Mouse (Mus musculus): Measurements from ENCODE around the gene Fkbp14. TPM values are rescaled to one million over a fixed set of nuclear protein-coding genes. Genes with fewer than 3 reads are reported as not detected.

Gene Fkbp14
- polyA plus RNA-seq, 1 experiment from 2014 or later: 27.2 TPM

GRCm38 (mm10) chr6:54587683-54588082 is 9.4 kb downstream of the Fkbp14 start:
- Histone ChIP-seq H3K4me2 (no peak overlapping the region), H3K9me3 (replicated peaks) (no peaks in the 10 kb centered on the region), H3K36me3 (peaks cover 14% of the 10 kb centered on the region), H3K9ac (no peak overlapping the region), H3K27me3 (replicated peaks) (no peaks in the 10 kb centered on the region), H3K4me3 (no peak overlapping the region), H3K4me1 (replicated peaks) (peaks cover 13% of the 10 kb centered on the region), H3K27ac (ENCODE audit: poor library complexity, severe bottlenecking) (no peak overlapping the region)
- no peak for ATAC-seq (ENCODE audit: insufficient number of reproducible peaks, low FRiP score)
- WGBS: 70% methylated on average over 4 of the region's 4 CpGs

- H3K4me1 ChIP-seq (replicated peaks): peaks cover 9% of the 10 kb centered on the region
- H3K27me3 ChIP-seq (replicated peaks): no peaks in the 10 kb centered on the region
- WGBS: 75% methylated on average over 8 of the region's 8 CpGs
- peaks cover 20% of the 10 kb centered on the region for H3K36me3 ChIP-seq
- no peak overlapping the region for H3K4me2 ChIP-seq
- H3K4me3 ChIP-seq: no peak overlapping the region
- H3K9me3 ChIP-seq (replicated peaks): no peaks in the 10 kb centered on the region
- no peak overlapping the region for H3K27ac ChIP-seq (ENCODE audit: poor library complexity, severe bottlenecking)
- no peak for ATAC-seq (ENCODE audit: insufficient number of reproducible peaks, low FRiP score)
- no peak overlapping the region for H3K9ac ChIP-seq
These were observed 10.2 kb downstream of the Fkbp14 start for GRCm38 (mm10) chr6:54586911-54587310.

DNA sequence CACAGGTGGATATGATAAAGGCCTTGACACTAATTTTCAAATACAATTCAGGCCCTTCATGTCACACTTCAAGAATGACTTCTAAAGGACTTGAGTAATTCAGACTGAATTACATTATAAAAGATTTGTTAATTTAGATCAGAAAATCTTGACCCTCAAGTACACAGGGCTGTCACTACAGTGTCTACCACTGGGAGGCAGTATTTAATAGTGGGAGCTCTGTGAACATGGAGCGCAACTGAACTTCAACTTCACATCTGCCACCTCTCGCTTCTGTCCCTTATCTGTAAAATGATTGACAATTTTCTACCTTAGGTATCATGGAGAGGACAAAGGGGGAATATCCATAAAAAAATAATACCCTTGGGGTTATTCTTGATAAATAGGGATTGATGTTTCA is 10.9 kb downstream of the Fkbp14 start:
- 15% methylated on average over 2 of the region's 2 CpGs for WGBS
- H3K27ac ChIP-seq (ENCODE audit: poor library complexity, severe bottlenecking): no peak overlapping the region
- no peaks in the 10 kb centered on the region for H3K27me3 ChIP-seq (replicated peaks)
- peaks cover 25% of the 10 kb centered on the region for H3K36me3 ChIP-seq
- no peak for ATAC-seq (ENCODE audit: insufficient number of reproducible peaks, low FRiP score)
- peaks cover 2% of the 10 kb centered on the region; the same call in 1 of the 2 replicates for H3K4me1 ChIP-seq (replicated peaks)
- H3K4me3 ChIP-seq: no peak overlapping the region
- H3K9ac ChIP-seq: no peak overlapping the region
- no peak overlapping the region for H3K4me2 ChIP-seq
- no peaks in the 10 kb centered on the region for H3K9me3 ChIP-seq (replicated peaks)

DNA sequence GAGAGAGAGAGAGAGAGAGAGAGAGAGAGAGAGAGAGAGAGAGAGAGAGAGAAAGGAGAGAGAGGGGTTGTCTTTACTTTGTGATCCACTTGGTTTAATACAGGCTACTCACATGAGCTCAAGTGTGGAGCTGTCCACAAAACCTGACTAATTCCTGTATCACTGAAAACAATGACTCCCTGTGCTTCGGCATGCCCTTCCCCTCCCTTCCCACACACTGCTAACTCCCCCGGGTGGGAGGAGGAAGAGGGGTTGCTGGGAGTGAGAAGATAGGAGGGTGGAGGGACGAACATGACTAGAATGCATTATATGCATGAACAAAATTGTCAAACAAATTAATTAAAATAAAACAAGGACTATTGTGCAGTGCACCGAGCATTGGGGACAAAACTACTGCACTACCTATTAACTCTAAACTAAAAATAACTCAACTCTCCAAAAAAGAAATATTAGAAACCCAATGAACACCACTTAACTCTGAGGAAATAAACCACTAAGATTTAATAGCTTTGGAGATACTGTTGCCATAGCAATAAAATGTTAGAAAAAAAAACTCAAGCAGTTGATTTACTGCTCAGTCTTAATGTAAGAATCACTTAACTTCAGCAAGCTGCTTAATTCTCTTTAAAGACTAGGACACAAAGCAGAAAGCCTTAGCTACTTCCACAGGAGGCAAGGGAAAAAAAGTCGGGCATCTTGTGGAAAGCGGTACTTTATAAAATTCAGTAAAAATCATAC is 23.7 kb downstream of the Fkbp14 start:
- no peak overlapping the region for H3K27ac ChIP-seq (ENCODE audit: poor library complexity, severe bottlenecking)
- H3K4me2 ChIP-seq: no peak overlapping the region
- H3K4me3 ChIP-seq: no peak overlapping the region
- no peak; the same call in 1 of the 2 replicates for ATAC-seq (ENCODE audit: insufficient number of reproducible peaks, low FRiP score)
- 40% methylated on average over 6 of the region's 6 CpGs for WGBS
- no peaks in the 10 kb centered on the region for H3K27me3 ChIP-seq (replicated peaks)
- H3K9me3 ChIP-seq (replicated peaks): no peaks in the 10 kb centered on the region
- H3K9ac ChIP-seq: no peak overlapping the region
- 0 out of 2 replicates have a peak, but pooled peaks cover 7% of the 10 kb centered on the region for H3K4me1 ChIP-seq (replicated peaks)
- peaks cover 8% of the 10 kb centered on the region for H3K36me3 ChIP-seq

GRCm38 (mm10) chr6:54569776-54570175 is 27.3 kb downstream of the Fkbp14 start:
- Histone ChIP-seq H3K4me3 (no peak overlapping the region), H3K27me3 (replicated peaks) (peaks cover 7% of the 10 kb centered on the region), H3K4me2 (no peak overlapping the region), H3K9ac (no peak overlapping the region), H3K9me3 (replicated peaks) (no peaks in the 10 kb centered on the region), H3K36me3 (no peaks in the 10 kb centered on the region), H3K4me1 (replicated peaks) (peaks cover 13% of the 10 kb centered on the region; the same call in 1 of the 2 replicates), H3K27ac (ENCODE audit: poor library complexity, severe bottlenecking) (no peak overlapping the region)
- WGBS: 33% methylated on average over 7 of the region's 7 CpGs
- no peak for ATAC-seq (ENCODE audit: insufficient number of reproducible peaks, low FRiP score)

DNA sequence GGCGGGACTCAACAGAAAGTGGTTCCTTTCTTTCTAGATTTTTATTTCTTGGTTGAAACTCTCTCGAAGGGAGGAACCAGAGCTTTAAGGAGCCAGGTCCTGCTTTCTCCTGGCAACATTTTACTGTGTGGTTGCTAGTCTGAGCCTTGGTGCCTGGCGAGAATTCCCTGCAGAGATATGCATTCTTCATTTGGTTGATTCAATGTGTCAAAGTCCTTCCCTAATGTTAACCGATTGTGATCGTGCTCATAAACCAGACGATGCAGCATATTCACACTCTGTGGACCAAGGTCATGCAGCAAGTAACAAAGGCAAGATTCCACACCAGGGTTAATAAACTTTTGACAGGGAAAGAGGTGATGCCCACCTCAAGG is 30.6 kb downstream of the Fkbp14 start:
- no peak overlapping the region for H3K27ac ChIP-seq (ENCODE audit: poor library complexity, severe bottlenecking)
- peaks cover 14% of the 10 kb centered on the region for H3K27me3 ChIP-seq (replicated peaks)
- H3K4me1 ChIP-seq (replicated peaks): peaks cover 11% of the 10 kb centered on the region
- H3K9me3 ChIP-seq (replicated peaks): no peaks in the 10 kb centered on the region
- peak overlapping the region; percentile 96 for H3K4me2 ChIP-seq
- H3K9ac ChIP-seq: peak overlapping the region; percentile 77; the same call in 1 of the 2 replicates
- ATAC-seq (ENCODE audit: insufficient number of reproducible peaks, low FRiP score): no peak
- no peaks in the 10 kb centered on the region for H3K36me3 ChIP-seq
- peak overlapping the region; percentile 65 for H3K4me3 ChIP-seq
- 13% methylated on average over 6 of the region's 6 CpGs for WGBS

DNA sequence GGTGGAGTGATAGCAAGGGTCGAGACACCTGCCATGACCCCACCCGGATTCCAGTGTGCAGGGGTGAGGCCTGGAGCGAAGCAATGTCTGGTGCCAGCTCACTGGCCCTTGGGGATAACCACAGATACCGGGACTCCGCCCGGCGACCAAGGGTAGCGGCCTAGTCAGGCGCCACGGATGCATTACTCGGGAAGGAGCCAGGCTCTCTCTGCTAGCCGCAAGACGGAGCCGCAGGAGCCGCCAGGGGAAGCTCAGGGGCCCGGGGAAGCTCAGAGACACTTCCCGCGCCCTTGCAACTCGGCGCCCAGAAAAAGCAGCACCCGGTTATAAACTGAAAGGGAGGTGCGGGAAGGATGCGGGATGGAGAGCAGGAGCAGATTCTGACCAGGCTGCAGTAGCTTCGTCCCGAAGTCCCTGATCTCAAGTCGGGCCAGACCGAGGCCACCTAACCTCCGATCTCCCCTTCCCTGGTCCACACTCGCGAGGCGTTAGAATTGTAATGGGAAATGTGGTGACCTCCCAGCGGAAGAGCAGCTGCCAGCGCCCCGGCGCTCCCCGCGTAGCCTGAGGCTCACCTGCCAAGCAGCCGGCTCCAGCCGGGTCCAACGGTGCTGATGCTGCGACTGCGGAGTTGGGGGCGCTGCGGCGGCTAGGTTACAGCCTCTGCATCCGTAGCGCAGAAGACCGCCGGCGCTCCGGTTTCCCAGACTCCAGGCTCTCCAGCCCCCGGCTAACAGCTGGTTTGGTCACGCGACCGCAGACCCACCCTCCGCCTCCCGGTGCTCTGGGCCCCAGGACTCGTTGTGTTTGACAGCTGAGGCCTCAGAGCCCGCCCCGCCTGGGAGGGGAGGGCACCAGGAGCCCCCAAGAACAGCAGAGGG is 31.2 kb downstream of the Fkbp14 start, which contains the start of gene Scrn1:
Scrn1 (minus strand) TSS at position 825 of the 881 bp plus-strand sequence.
- Histone ChIP-seq H3K4me2 (peak within 1 kb of the TSS; percentile 96), H3K27me3 (replicated peaks) (peaks cover 14% of the 10 kb centered on the region), H3K9ac (peak within 1 kb of the TSS; percentile 77), H3K4me3 (peak within 1 kb of the TSS; percentile 65), H3K36me3 (no peaks in the 10 kb centered on the region), H3K4me1 (replicated peaks) (peaks cover 11% of the 10 kb centered on the region), H3K27ac (ENCODE audit: poor library complexity, severe bottlenecking) (peak within 1 kb of the TSS; percentile 56), H3K9me3 (replicated peaks) (no peaks in the 10 kb centered on the region)
- WGBS: 1% methylated on average over 60 of the region's 60 CpGs
- ATAC-seq (ENCODE audit: insufficient number of reproducible peaks, low FRiP score): peak; percentile 74

DNA sequence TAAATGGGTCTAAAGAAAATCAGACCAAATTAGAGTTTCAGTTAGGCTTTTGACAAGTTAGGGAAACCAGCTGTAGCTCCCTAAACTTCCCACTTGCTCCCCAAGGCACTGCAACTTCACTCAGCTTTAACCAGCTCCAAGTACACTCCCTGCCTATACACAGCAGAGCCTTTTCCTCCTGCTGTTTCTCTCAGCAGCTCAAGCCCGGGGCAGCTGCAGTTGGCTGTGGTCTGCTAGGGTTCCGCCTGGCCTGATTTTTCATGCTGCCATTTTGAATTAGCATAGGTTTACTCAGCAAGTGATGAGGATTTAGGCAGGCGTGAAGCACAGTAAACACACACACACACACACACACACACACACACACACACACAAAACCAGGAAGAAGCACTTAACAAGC is 32.1 kb downstream of the Fkbp14 start:
- 46% methylated on average over 3 of the region's 3 CpGs for WGBS
- Histone ChIP-seq H3K9me3 (replicated peaks) (no peaks in the 10 kb centered on the region), H3K4me1 (replicated peaks) (peaks cover 11% of the 10 kb centered on the region), H3K4me2 (peak overlapping the region; percentile 96), H3K36me3 (no peaks in the 10 kb centered on the region), H3K27me3 (replicated peaks) (peaks cover 15% of the 10 kb centered on the region), H3K4me3 (peak overlapping the region; percentile 65), H3K9ac (no peak overlapping the region), H3K27ac (ENCODE audit: poor library complexity, severe bottlenecking) (no peak overlapping the region)
- ATAC-seq (ENCODE audit: insufficient number of reproducible peaks, low FRiP score): no peak

DNA sequence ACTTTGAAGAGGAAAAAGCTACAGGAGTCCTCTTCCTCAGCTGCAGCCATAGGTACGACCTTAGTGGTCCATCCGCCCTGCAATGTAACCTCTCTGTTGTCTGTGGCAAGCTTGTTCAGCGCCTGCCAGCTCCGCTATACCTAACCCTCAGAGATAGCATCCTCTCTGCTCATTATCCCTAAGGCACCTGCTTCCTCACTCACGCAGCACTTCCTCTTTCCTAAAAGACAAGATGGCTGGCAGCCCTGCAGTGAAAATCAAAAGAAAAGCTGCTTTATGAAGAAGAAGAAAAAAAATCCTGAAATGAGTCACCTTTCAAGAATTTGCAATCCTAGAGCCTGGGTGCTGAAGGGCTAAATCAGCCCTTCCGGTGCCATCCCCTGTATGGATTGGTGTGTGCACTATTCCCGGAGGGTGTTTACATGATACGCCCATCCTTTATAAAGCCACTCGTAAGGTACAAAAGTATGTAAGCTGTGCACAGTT is 32.6 kb downstream of the Fkbp14 start:
- H3K27ac ChIP-seq (ENCODE audit: poor library complexity, severe bottlenecking): no peak overlapping the region
- H3K9me3 ChIP-seq (replicated peaks): no peaks in the 10 kb centered on the region
- H3K27me3 ChIP-seq (replicated peaks): peaks cover 19% of the 10 kb centered on the region
- H3K9ac ChIP-seq: no peak overlapping the region
- no peak for ATAC-seq (ENCODE audit: insufficient number of reproducible peaks, low FRiP score)
- WGBS: 58% methylated on average over 9 of the region's 9 CpGs
- peaks cover 11% of the 10 kb centered on the region for H3K4me1 ChIP-seq (replicated peaks)
- H3K4me2 ChIP-seq: peak overlapping the region; percentile 96
- H3K4me3 ChIP-seq: no peak overlapping the region
- no peaks in the 10 kb centered on the region for H3K36me3 ChIP-seq

DNA sequence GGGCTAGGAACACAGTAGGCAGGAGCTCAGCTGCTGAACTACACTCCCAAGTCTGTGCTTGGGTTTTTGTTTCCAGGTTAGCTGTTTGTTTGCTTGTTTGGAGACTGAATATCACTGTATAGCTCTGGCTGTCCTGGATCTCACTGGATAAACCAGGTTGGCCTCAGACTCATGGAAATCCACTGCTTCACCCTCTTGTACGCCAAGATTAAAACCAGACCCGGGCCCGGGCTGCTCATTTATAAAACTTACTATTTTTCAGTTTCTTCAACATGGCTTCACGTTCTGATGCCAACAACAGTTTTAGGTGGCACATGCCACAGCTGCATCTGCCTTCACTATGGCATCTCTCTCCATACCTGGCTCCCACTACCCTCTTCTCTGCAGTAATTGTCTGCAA is 33.5 kb downstream of the Fkbp14 start:
- 94% methylated on average over 4 of the region's 4 CpGs for WGBS
- no peak overlapping the region for H3K4me2 ChIP-seq
- H3K27me3 ChIP-seq (replicated peaks): peaks cover 19% of the 10 kb centered on the region

More for the DNA sequence above, 33.5 kb downstream of the Fkbp14 start:
- Histone ChIP-seq H3K4me3 (no peak overlapping the region), H3K27ac (ENCODE audit: poor library complexity, severe bottlenecking) (no peak overlapping the region), H3K9ac (no peak overlapping the region), H3K4me1 (replicated peaks) (peaks cover 11% of the 10 kb centered on the region), H3K9me3 (replicated peaks) (no peaks in the 10 kb centered on the region), H3K36me3 (no peaks in the 10 kb centered on the region)
- ATAC-seq (ENCODE audit: insufficient number of reproducible peaks, low FRiP score): no peak

Measured in heart, embryonic 12.5 days (tissue).